Mouse (Mus musculus) G1E (cell line): ENCODE data around the gene Adra2c.

Source experiments
- CTCF ChIP-seq: IDR thresholded peaks from 2 replicates; pipeline ENCODE4 v1.5.1; 2012; ENCODE audit warnings: low read depth, low read length, inconsistent platforms, mixed read lengths
- GATA1 ChIP-seq: IDR thresholded peaks from 2 replicates; pipeline ENCODE4 v1.6.1; 2012; ENCODE audit warnings: borderline replicate concordance, low read length, inconsistent platforms, mixed read lengths
- GATA2 ChIP-seq: IDR thresholded peaks from 2 replicates; pipeline ENCODE4 v1.6.1; 2012; ENCODE audit warnings: low read depth, low read length, inconsistent platforms, borderline replicate concordance
- POLR2AphosphoS5 ChIP-seq: IDR thresholded peaks from 2 replicates; pipeline ENCODE4 v1.6.1; 2012; ENCODE audit warnings: low read depth, low read length, inconsistent platforms; ENCODE audit not compliant: insufficient replicate concordance
- TAL1 ChIP-seq: conservative IDR thresholded peaks from 2 replicates; pipeline ENCODE4 v1.6.1; 2012; ENCODE audit warnings: low read depth, low read length, inconsistent platforms, mixed read lengths

DNA sequence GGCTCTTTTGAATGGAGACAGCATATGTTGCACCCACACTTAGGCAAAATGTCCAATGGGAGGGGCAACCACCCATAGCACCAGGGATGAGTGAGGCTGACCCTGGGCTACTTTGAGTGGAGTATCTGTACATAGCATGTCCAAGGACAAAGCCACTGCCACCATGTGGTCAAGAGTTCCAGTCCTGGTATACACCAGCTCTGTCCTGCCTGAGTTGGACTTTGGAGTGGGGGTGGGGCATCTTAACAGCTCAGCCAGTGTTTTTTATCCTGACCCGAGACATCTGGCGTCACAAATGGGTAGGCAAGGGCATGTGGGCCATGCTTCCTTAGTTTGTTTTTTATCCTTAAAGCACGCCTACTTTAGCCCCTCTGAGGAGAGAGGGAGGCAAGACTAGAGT, 36.5 kb downstream of the Adra2c start:
- no peak for TF ChIP-seq CTCF
- TF ChIP-seq GATA1: no peak
- no peak for TF ChIP-seq TAL1
- TF ChIP-seq POLR2AphosphoS5: no peak
- TF ChIP-seq GATA2: no peak
